Mouse (Mus musculus) liver, adult 2 months (tissue): ENCODE data around the gene Bbs9.

Source experiments
- CTCF ChIP-seq: fragments of 200-500 bp; IDR thresholded peaks from 2 replicates; pipeline ENCODE4 v1.5.1; 2011; ENCODE audit warnings: low read depth, low read length, control low read depth
- POLR2A ChIP-seq: fragments of 200-500 bp; IDR thresholded peaks from 2 replicates; pipeline ENCODE4 v1.6.1; 2011; ENCODE audit warnings: low read length, control low read depth; ENCODE audit not compliant: insufficient read depth; ENCODE audit errors: extremely low read depth

DNA sequence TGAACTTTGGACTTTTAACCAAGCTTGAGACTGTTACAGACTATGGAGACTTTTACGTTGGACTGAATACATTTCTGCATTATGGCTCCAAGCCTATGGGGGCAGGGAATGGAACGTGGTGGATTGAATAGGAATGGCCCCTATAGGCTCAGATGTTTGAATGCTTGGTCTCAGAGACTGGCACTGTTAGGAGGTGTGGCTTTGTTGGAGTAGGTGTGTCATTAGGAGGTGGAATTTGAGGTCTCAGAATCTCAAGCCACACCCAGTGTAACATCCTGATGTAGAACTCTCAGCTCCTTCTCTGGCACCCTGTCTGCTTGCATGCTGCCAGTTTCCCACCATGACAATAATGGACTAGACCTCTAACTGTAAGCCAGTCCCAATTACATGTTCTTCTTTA is 42.3 kb upstream of the Bbs9 start:
- TF ChIP-seq POLR2A (no peak), CTCF (no peak)
